Mouse (Mus musculus) bone marrow, adult 2 months (tissue): ENCODE results near the gene Pltp. TPM values are rescaled to one million over a fixed set of nuclear protein-coding genes. Genes with fewer than 3 reads are reported as not detected.

ENCODE experiments used
- H3K27ac ChIP-seq: fragments of 200-500 bp; 2 replicates; pipeline ENCODE4 v1.5.1; 2012; ENCODE audit warnings: low read depth, mild to moderate bottlenecking, control low read depth, inconsistent platforms, low read length; ENCODE audit not compliant: control insufficient read depth, poor library complexity, insufficient read depth
- H3K4me1 ChIP-seq: fragments of 200-500 bp; 2 replicates; pipeline ENCODE4 v1.6.1; 2011; ENCODE audit warnings: low read length; ENCODE audit not compliant: control insufficient read depth, insufficient read depth
- H3K4me3 ChIP-seq: fragments of 200-500 bp; replicated peaks from 2 replicates; pipeline ENCODE3; 2011; ENCODE audit warnings: mild to moderate bottlenecking, low read depth, low read length, control low read depth; ENCODE audit not compliant: control insufficient read depth
- CTCF ChIP-seq: fragments of 200-500 bp; IDR thresholded peaks from 2 replicates; pipeline ENCODE4 v1.5.1; 2011; ENCODE audit warnings: low read length, control low read depth; ENCODE audit not compliant: control insufficient read depth, insufficient read depth
- POLR2A ChIP-seq: fragments of 200-500 bp; IDR thresholded peaks from 2 replicates; pipeline ENCODE4 v1.6.1; 2011; ENCODE audit warnings: low read depth, mild to moderate bottlenecking, control low read depth, low read length, borderline replicate concordance; ENCODE audit not compliant: control insufficient read depth
- WGBS: fragments of 180-500 bp; shearing (Covaris S2); methylation state at CpG from one replicate; pipeline ENCODE4 v1.1.7; 2018; 5-methylcytosine and 5-hydroxymethylcytosine counted together
- polyA plus RNA-seq: library from polyadenylated mRNA; stranded (reverse); fragments of >200 nt; gene quantifications from 2 replicates; pipeline ENCODE4 v1.2.4, GENCODE M21; 2011; ENCODE audit warnings: low replicate concordance; ENCODE audit not compliant: missing spikeins, insufficient read depth, insufficient read length

Pltp gene
- polyA plus RNA-seq, 1 experiment, result 6.5 TPM

DNA sequence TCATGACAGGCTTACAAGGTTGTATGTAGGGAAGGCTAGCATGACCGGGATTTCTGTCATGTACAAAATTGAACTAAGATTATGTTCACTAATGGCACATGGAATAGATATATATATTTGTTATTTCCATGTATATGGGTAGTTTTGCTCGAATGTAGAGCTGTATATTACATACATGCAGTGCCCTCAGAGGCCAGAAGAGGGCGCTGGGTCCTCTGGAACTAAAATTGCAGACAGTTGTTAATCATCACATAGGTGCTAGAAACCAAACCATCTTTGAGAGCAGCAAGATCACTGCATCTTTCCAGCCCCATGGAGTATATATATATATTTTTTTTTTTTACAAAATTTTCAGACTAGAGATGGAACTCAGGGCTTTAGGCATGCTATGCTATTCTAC is 11.7 kb downstream of the Pltp start:
- Histone ChIP-seq H3K4me1 (no peaks in the 10 kb centered on the region; the same call in none of the 2 replicates), H3K4me3 (no peak overlapping the region), H3K27ac (no peak overlapping the region)
- WGBS, result 44% methylated on average over 3 of the region's 3 CpGs
- no peak for TF ChIP-seq POLR2A
- peak; percentile 36; the same call in 1 of the 2 replicates for TF ChIP-seq CTCF

DNA sequence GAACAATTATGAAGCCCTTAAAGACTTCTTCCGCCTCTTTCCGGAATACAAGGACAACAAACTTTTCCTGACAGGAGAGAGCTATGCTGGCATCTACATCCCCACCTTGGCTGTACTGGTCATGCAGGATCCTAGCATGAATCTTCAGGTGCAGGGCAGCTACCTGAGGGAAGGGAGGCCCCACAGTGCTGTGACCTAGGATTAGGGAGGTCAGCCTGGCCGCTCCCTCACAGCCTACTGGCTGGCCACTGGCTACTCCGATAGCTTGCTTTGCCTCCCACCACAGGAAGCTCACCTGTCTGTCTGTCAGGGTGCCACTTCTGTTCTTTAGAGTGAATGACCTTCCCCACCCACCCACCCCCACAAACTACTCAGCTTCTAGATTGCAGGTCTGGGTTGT is 22.3 kb downstream of the Pltp start:
- TF ChIP-seq POLR2A, result no peak
- TF ChIP-seq CTCF, result no peak
- WGBS, result 93% methylated on average over 4 of the region's 4 CpGs
- Histone ChIP-seq H3K4me1 (no peaks in the 10 kb centered on the region; the same call in 1 of the 2 replicates), H3K4me3 (no peak overlapping the region), H3K27ac (no peak overlapping the region)

DNA sequence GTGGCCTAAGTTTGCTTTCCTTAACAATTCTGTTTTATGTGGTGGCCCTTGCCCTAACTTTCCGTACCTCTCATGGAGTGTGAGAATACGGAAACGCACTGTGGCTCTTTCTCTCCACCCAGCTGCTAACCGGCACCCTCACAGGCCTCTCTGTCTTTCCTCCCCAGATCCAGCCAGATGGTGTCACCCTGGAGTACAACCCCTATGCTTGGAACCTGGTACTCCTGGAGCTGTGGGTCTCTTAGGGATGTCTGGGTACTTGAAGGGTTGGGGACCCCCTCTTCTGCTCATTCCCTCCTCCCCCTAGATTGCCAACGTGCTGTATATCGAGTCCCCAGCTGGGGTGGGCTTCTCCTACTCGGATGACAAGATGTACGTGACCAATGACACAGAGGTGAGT is 23.0 kb downstream of the Pltp start:
- peak overlapping the region; percentile 76 for H3K4me3 ChIP-seq
- no peak overlapping the region for H3K27ac ChIP-seq
- H3K4me1 ChIP-seq, result no peaks in the 10 kb centered on the region; the same call in 1 of the 2 replicates
- no peak for TF ChIP-seq CTCF
- WGBS, result 43% methylated on average over 8 of the region's 8 CpGs

GRCm38 (mm10) chr2:164833314-164833959 is 24.1 kb downstream of the Pltp start, which contains the start of gene Neurl2:
Gene Neurl2 (minus strand): TSS chr2:164833456.
- TF ChIP-seq POLR2A (peak; percentile 72; the same call in 1 of the 2 replicates), CTCF (no peak)
- H3K27ac ChIP-seq, result peak within 1 kb of the TSS; percentile 65
- WGBS, result under 1% methylated on average over 31 of the region's 31 CpGs
- H3K4me1 ChIP-seq, result no peaks in the 10 kb centered on the region; the same call in 1 of the 2 replicates
- H3K4me3 ChIP-seq, result peak within 1 kb of the TSS; percentile 76

- under 1% methylated on average over 35 of the region's 35 CpGs for WGBS
- peak within 1 kb of the TSS; percentile 65 for H3K27ac ChIP-seq
- H3K4me3 ChIP-seq, result peak within 1 kb of the TSS; percentile 76
- no peaks in the 10 kb centered on the region; the same call in 1 of the 2 replicates for H3K4me1 ChIP-seq
- TF ChIP-seq POLR2A, result peak; percentile 56; the same call in 1 of the 2 replicates
- peak; percentile 64; the same call in 1 of the 2 replicates for TF ChIP-seq CTCF
Measured at GRCm38 (mm10) chr2:164832748-164833301, 24.7 kb downstream of the Pltp start, which contains the start of gene Ctsa. Gene Ctsa (plus strand): TSS chr2:164832873.

GRCm38 (mm10) chr2:164832032-164832747 is 25.3 kb downstream of the Pltp start:
- H3K4me3 ChIP-seq, result no peak overlapping the region
- TF ChIP-seq CTCF (no peak), POLR2A (no peak)
- H3K27ac ChIP-seq, result no peak overlapping the region
- WGBS, result 57% methylated on average over 16 of the region's 16 CpGs
- no peaks in the 10 kb centered on the region; the same call in 1 of the 2 replicates for H3K4me1 ChIP-seq

GRCm38 (mm10) chr2:164831029-164831428 is 26.5 kb downstream of the Pltp start:
- Histone ChIP-seq H3K27ac (no peak overlapping the region), H3K4me1 (no peaks in the 10 kb centered on the region; the same call in 1 of the 2 replicates), H3K4me3 (no peak overlapping the region)
- TF ChIP-seq CTCF (no peak), POLR2A (no peak)
- WGBS, result 88% methylated on average over 10 of the region's 10 CpGs

DNA sequence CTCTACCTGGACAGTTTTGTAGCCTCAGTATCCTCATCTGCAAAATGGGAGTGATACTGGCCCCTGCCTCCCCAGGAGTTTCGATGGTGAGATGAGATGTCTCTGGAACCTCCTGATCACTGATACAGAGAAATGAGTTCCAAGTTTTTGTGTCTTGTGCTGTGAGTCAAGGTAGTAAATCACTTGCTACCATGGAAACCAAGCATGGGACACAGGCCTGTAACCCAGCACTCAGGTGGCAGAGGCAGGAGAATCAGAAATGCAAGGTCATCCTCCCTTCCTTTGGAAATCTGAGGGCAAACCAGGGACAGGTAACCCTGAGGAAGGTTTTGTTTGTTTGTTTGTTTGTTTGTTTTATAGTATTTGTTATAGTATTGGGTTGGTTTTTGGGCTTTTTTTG is 28.4 kb downstream of the Pltp start:
- no peak overlapping the region for H3K27ac ChIP-seq
- WGBS, result 88% methylated on average over 1 of the region's 1 CpGs
- H3K4me3 ChIP-seq, result no peak overlapping the region
- H3K4me1 ChIP-seq, result no peaks in the 10 kb centered on the region
- TF ChIP-seq POLR2A, result no peak
- no peak for TF ChIP-seq CTCF
